Mouse (Mus musculus): Measurements from ENCODE around the gene Nhlrc3. TPM values are rescaled to one million over a fixed set of nuclear protein-coding genes. Genes with fewer than 3 reads are reported as not detected.

Nhlrc3 gene
- polyA plus RNA-seq, 1 experiment from 2014 or later, result 4.1 TPM

DNA sequence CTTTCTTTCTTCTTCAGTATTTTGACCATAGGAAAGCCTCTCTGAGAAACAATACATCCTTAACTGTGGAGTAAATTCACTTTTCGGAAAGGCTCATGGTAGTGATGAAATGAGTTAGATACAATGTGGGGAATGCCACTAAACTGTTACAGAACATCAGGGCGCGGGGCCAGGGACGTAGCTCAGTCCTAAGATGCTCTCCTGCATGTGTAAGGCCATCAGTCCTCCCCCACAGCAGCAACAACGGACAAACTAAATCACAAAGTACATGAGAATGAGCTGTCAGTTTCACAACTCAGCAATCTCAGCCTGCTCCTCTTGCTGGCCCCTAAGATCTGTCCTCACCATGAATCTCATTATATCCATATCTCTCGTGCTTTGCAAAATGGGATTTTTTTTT, 8.6 kb downstream of the Nhlrc3 start:
- WGBS (ENCODE audit: insufficient replicate concordance), result 75% methylated on average over 6 of the region's 6 CpGs
- no peak overlapping the region for H3K9ac ChIP-seq
- no peak overlapping the region for H3K4me3 ChIP-seq (replicated peaks)
- H3K9me3 ChIP-seq (replicated peaks), result no peaks in the 10 kb centered on the region
- H3K36me3 ChIP-seq (replicated peaks), result peaks cover 74% of the 10 kb centered on the region
- H3K4me2 ChIP-seq, result no peak overlapping the region
- no peaks in the 10 kb centered on the region for H3K27me3 ChIP-seq
- no peak for ATAC-seq (ENCODE audit: insufficient read depth)
- no peaks in the 10 kb centered on the region for H3K4me1 ChIP-seq (replicated peaks)
- no peak overlapping the region for H3K27ac ChIP-seq (replicated peaks)

DNA sequence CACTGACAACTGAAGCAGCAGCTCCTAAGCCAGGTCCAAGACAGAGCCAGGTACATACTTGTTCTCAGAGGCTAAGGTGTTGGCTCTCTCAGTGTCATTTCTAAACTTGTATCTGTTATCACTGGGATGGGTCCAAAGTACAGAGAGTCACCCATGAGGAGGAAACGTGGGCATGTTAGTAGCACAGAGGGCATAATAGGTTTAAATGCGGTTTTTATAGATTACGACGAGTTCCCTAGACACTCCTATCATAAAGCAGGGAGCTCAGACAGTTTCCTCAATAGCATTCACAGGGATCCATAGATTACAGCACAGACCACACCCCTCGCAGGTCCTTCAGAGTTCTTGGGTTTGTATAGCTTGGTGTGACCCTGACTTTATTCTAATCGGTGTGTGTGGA, 9.1 kb downstream of the Nhlrc3 start:
- H3K4me2 ChIP-seq, result no peak overlapping the region
- no peaks in the 10 kb centered on the region for H3K9me3 ChIP-seq (replicated peaks)
- no peak for ATAC-seq (ENCODE audit: insufficient read depth)
- no peak overlapping the region for H3K4me3 ChIP-seq (replicated peaks)
- peaks cover 71% of the 10 kb centered on the region for H3K36me3 ChIP-seq (replicated peaks)
- H3K4me1 ChIP-seq (replicated peaks), result no peaks in the 10 kb centered on the region
- WGBS (ENCODE audit: insufficient replicate concordance), result 68% methylated on average over 6 of the region's 6 CpGs
- no peak overlapping the region for H3K27ac ChIP-seq (replicated peaks)
- no peak overlapping the region for H3K9ac ChIP-seq
- no peaks in the 10 kb centered on the region for H3K27me3 ChIP-seq

DNA sequence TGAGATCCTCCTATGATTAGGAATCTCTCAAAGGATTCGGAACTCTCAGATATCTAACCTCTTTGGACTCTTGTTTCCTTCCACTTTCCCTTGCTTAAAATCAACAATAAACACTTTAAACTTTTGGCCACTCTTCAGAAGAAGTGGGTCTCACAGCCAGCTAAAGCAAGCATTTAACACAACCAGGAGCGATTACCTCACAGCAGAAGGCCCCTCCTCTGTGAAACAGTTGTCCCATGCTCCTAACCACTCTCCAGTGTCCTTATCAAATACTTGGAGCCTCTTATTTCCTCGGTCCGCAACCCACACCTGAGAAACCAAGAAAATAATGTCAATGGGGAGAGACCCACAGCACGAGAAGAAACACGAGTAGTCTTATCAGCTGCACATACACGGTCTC, 9.8 kb downstream of the Nhlrc3 start:
- Histone ChIP-seq H3K4me3 (replicated peaks) (no peak overlapping the region), H3K4me1 (replicated peaks) (no peaks in the 10 kb centered on the region), H3K9me3 (replicated peaks) (no peaks in the 10 kb centered on the region), H3K27ac (replicated peaks) (no peak overlapping the region), H3K27me3 (no peaks in the 10 kb centered on the region), H3K36me3 (replicated peaks) (peaks cover 68% of the 10 kb centered on the region), H3K9ac (no peak overlapping the region), H3K4me2 (no peak overlapping the region)
- ATAC-seq (ENCODE audit: insufficient read depth), result no peak
- WGBS (ENCODE audit: insufficient replicate concordance), result 71% methylated on average over 7 of the region's 7 CpGs

DNA sequence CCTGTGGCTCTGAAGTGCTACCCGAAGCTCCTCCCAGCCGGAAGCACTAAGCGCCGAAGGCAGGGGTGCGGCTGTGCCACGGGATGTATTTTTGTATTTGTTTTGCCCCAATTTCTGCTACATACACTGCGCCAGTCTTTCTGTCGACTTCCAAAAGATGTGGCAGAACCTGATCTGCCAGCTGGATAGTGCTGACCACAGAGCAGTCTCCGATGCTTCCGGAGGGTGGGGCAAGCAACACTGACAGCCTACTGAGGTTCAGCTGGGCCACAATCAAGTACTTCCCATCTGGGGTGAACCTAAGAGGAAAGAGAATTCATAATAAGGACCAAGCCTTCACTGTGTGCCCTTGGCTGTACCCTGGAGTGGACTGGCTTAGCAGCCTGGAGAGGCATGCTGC, 10.8 kb downstream of the Nhlrc3 start:
- H3K27me3 ChIP-seq, result no peaks in the 10 kb centered on the region
- H3K36me3 ChIP-seq (replicated peaks), result peaks cover 61% of the 10 kb centered on the region
- 82% methylated on average over 10 of the region's 10 CpGs for WGBS (ENCODE audit: insufficient replicate concordance)
- H3K9me3 ChIP-seq (replicated peaks), result no peaks in the 10 kb centered on the region
- no peak overlapping the region for H3K4me2 ChIP-seq
- H3K4me1 ChIP-seq (replicated peaks), result no peaks in the 10 kb centered on the region
- H3K9ac ChIP-seq, result no peak overlapping the region
- H3K27ac ChIP-seq (replicated peaks), result no peak overlapping the region
- no peak for ATAC-seq (ENCODE audit: insufficient read depth)
- H3K4me3 ChIP-seq (replicated peaks), result no peak overlapping the region

DNA sequence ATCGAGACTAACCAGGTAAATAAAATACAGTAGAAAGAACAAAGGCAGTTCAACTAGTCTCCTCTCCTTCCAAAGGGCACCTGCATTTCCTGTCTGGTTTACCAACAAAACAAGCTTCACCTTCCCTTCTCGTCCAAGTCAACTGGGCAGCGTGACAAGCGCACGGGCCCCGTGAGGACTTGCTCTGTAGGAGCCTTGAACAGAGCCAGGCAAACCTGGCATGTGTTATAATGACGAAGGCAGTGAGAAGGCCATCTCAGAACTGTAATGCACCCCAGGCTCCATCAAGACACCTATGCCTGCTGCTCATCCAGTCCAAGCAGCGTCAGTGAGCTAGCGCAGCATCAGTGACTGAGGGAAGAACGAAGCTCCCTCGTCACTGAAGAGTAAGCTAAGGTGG, 12.5 kb downstream of the Nhlrc3 start:
- 87% methylated on average over 11 of the region's 11 CpGs for WGBS (ENCODE audit: insufficient replicate concordance)
- Histone ChIP-seq H3K9me3 (replicated peaks) (no peaks in the 10 kb centered on the region), H3K36me3 (replicated peaks) (peaks cover 46% of the 10 kb centered on the region), H3K4me1 (replicated peaks) (no peaks in the 10 kb centered on the region), H3K9ac (no peak overlapping the region), H3K27ac (replicated peaks) (no peak overlapping the region), H3K4me3 (replicated peaks) (no peak overlapping the region), H3K27me3 (no peaks in the 10 kb centered on the region), H3K4me2 (no peak overlapping the region)
- ATAC-seq (ENCODE audit: insufficient read depth), result no peak

DNA sequence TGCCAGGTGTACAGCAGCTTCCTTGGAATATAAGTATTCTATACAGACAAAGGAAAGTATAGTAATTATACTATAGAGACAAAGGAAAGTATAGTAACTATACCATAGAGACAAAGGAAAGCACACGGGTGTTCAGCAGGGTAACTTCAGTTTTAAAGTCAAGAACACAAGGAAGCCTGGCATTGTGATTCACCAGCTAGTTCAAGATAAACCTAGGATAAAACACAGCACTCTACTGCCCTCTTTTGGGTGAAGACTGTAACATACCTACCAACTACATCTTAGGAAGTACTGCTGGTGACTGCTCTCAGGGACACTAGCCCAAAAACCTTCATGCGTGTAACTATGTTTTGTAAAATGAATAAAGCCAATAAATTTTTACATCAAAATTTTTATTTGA, 14.9 kb downstream of the Nhlrc3 start:
- Histone ChIP-seq H3K36me3 (replicated peaks) (peaks cover 26% of the 10 kb centered on the region), H3K4me1 (replicated peaks) (no peaks in the 10 kb centered on the region)
- WGBS (ENCODE audit: insufficient replicate concordance), result 22% methylated on average over 2 of the region's 2 CpGs

DNA sequence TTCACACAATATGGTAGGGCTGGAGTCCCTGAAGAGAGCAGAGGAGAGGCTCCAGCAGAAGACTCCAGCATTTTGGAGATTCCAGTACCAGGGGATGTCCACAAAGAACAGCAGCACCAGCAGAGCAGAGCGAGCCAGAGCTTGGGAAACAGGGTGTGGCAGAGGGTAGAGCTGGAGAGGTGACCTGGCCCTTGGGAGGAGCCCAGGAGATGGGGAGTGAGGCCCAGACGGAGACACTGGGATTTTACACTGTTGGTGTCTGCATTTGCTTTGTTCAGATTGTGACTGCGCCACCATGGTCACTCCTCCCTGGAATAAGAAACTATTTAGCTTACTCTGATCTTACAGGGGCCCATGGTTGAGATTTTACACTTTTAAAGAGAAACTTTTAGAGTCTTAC, 16.3 kb downstream of the Nhlrc3 start:
- 76% methylated on average over 3 of the region's 3 CpGs for WGBS (ENCODE audit: insufficient replicate concordance)

More for the DNA sequence above, 14.9 kb downstream of the Nhlrc3 start:
- ATAC-seq (ENCODE audit: insufficient read depth), result no peak
- H3K4me3 ChIP-seq (replicated peaks), result no peak overlapping the region
- no peak overlapping the region for H3K9ac ChIP-seq
- H3K9me3 ChIP-seq (replicated peaks), result no peaks in the 10 kb centered on the region
- no peak overlapping the region for H3K4me2 ChIP-seq
- no peak overlapping the region for H3K27ac ChIP-seq (replicated peaks)
- no peaks in the 10 kb centered on the region for H3K27me3 ChIP-seq

DNA sequence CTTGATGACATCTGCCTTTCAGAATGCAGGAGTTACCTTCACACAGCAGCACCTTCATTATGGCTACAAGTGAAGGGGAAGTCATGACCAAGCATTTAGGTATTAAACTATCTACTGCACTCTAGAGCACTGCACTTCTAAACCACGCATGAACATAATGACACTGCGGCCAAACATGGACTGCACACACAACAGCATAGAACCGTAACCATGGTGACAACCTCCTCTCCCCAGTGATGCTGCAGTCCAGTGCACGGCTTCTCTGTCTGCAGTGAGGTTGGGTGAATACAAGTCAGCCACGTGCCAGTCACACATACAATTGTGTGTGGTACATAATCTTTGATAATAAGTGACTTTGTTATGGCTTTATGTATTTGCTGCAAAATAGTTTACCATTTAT, 17.6 kb downstream of the Nhlrc3 start:
- Histone ChIP-seq H3K4me2 (no peak overlapping the region), H3K27ac (replicated peaks) (no peak overlapping the region), H3K36me3 (replicated peaks) (0 out of 2 replicates have a peak, but pooled peaks cover 2% of the 10 kb centered on the region), H3K4me3 (replicated peaks) (no peak overlapping the region), H3K9me3 (replicated peaks) (no peaks in the 10 kb centered on the region), H3K4me1 (replicated peaks) (no peaks in the 10 kb centered on the region), H3K9ac (no peak overlapping the region), H3K27me3 (no peaks in the 10 kb centered on the region)
- 76% methylated on average over 5 of the region's 5 CpGs for WGBS (ENCODE audit: insufficient replicate concordance)
- no peak for ATAC-seq (ENCODE audit: insufficient read depth)

More for the DNA sequence above, 16.3 kb downstream of the Nhlrc3 start:
- no peak for ATAC-seq (ENCODE audit: insufficient read depth)
- Histone ChIP-seq H3K36me3 (replicated peaks) (peaks cover 12% of the 10 kb centered on the region), H3K4me1 (replicated peaks) (no peaks in the 10 kb centered on the region), H3K9ac (no peak overlapping the region), H3K27me3 (no peaks in the 10 kb centered on the region), H3K9me3 (replicated peaks) (no peaks in the 10 kb centered on the region), H3K27ac (replicated peaks) (no peak overlapping the region), H3K4me3 (replicated peaks) (no peak overlapping the region), H3K4me2 (no peak overlapping the region)

DNA sequence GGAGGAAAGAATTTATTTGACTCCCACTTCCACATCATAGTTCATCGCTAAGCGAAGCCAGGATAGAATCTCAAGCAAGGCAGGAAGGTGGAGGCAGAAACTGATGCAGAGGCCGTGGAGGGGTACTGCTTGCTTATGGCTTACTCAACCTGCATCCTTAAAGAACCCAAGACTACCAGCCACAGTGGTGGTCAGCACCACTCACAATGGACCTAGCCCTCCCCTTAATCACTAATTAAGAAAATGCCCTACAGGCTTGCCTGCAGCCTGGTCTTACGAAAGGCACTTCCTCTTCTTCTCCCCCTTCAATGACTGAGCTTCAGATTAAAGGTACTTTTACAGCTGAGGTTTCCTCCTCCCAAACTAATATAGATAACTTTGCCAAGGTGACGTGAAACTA, 26.6 kb downstream of the Nhlrc3 start:
- Histone ChIP-seq H3K27ac (replicated peaks) (no peak overlapping the region), H3K9me3 (replicated peaks) (no peaks in the 10 kb centered on the region), H3K27me3 (no peaks in the 10 kb centered on the region), H3K4me3 (replicated peaks) (no peak overlapping the region), H3K36me3 (replicated peaks) (no peaks in the 10 kb centered on the region), H3K4me2 (no peak overlapping the region), H3K4me1 (replicated peaks) (no peaks in the 10 kb centered on the region), H3K9ac (no peak overlapping the region)
- ATAC-seq (ENCODE audit: insufficient read depth), result no peak
- 37% methylated on average over 5 of the region's 5 CpGs for WGBS (ENCODE audit: insufficient replicate concordance)

DNA sequence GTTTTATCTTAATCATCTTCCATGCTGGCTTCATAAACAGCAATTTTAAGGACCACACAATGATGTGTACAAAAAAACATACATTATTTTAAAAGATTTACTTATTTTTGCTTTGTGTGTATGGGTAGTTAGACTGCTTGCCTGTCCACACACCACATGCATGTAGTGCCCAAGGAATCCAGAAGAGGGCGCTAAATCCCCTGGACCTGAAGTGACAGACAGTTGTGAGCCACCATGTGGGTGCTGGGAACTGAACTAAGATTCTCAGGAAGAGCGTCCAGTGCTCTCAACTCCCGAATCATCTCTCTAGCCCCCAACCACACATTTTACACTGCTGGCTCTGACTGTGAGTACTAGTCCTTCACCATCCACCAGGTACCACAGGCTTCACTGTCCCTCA, 28.5 kb downstream of the Nhlrc3 start:
- Histone ChIP-seq H3K4me3 (replicated peaks) (no peak overlapping the region), H3K9ac (no peak overlapping the region), H3K27ac (replicated peaks) (no peak overlapping the region), H3K36me3 (replicated peaks) (no peaks in the 10 kb centered on the region), H3K9me3 (replicated peaks) (no peaks in the 10 kb centered on the region), H3K27me3 (no peaks in the 10 kb centered on the region), H3K4me2 (no peak overlapping the region), H3K4me1 (replicated peaks) (no peaks in the 10 kb centered on the region)
- 57% methylated on average over 3 of the region's 3 CpGs for WGBS (ENCODE audit: insufficient replicate concordance)
- no peak for ATAC-seq (ENCODE audit: insufficient read depth)

DNA sequence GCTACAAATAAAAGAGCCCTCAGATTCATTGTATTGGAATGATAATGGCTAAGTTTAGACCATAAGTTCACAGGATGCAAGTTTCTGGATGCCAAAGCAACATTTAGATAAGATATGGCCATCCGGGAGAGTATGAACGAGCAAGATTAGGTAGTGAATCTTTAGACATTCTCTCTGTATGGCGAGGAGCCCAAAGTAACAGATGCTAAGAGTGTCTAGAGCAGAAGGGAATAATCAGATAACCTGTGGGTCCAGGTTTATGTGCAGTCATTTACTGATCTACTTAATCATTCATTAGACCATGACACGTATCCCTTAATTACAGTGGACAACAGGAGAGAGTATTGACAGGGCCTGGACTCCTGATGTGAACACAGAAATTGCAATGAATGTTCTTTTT, 39.6 kb downstream of the Nhlrc3 start:
- Histone ChIP-seq H3K4me2 (no peak overlapping the region), H3K4me3 (replicated peaks) (no peak overlapping the region), H3K27ac (replicated peaks) (no peak overlapping the region), H3K9me3 (replicated peaks) (no peaks in the 10 kb centered on the region), H3K4me1 (replicated peaks) (no peaks in the 10 kb centered on the region), H3K36me3 (replicated peaks) (no peaks in the 10 kb centered on the region), H3K9ac (no peak overlapping the region), H3K27me3 (no peaks in the 10 kb centered on the region)
- 60% methylated on average over 4 of the region's 4 CpGs for WGBS (ENCODE audit: insufficient replicate concordance)
- no peak for ATAC-seq (ENCODE audit: insufficient read depth)

DNA sequence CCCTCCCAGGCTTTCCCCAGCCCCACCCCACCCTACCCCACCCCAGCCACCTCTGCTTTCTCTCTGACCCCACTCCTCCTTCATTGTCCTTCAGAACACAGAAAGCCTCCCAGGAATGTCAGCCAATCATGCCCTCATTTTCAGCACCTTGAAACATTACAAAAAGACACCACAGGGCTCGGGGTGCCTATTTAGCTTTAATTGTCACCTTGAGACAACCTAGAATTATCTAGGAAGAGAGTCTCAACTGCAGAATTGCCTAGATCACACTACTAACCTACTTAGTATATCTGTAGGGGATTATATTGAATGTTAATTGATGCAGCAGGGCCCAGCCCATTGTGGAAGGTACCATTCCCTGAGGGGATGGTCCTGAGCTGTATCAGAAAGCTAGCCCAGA, 40.4 kb downstream of the Nhlrc3 start:
- WGBS (ENCODE audit: insufficient replicate concordance), result 39% methylated on average over 1 of the region's 1 CpGs
- ATAC-seq (ENCODE audit: insufficient read depth), result no peak
- Histone ChIP-seq H3K4me3 (replicated peaks) (no peak overlapping the region), H3K9me3 (replicated peaks) (no peaks in the 10 kb centered on the region), H3K27ac (replicated peaks) (no peak overlapping the region), H3K36me3 (replicated peaks) (no peaks in the 10 kb centered on the region), H3K4me1 (replicated peaks) (no peaks in the 10 kb centered on the region), H3K27me3 (no peaks in the 10 kb centered on the region), H3K9ac (no peak overlapping the region), H3K4me2 (no peak overlapping the region)
